Mouse (Mus musculus) kidney, postnatal 4 days (tissue): ENCODE results near the gene Stam2.
A peak's percentile ranks its signal among the peaks of the same experiment; 100 is the strongest.

Experiments
- DNase-seq, 2 experiments: peaks; one replicate each; pipeline ENCODE4 v3.0.0; 2021; ENCODE audit warnings: mixed read lengths in 2 of 2

Stam2 gene

DNA sequence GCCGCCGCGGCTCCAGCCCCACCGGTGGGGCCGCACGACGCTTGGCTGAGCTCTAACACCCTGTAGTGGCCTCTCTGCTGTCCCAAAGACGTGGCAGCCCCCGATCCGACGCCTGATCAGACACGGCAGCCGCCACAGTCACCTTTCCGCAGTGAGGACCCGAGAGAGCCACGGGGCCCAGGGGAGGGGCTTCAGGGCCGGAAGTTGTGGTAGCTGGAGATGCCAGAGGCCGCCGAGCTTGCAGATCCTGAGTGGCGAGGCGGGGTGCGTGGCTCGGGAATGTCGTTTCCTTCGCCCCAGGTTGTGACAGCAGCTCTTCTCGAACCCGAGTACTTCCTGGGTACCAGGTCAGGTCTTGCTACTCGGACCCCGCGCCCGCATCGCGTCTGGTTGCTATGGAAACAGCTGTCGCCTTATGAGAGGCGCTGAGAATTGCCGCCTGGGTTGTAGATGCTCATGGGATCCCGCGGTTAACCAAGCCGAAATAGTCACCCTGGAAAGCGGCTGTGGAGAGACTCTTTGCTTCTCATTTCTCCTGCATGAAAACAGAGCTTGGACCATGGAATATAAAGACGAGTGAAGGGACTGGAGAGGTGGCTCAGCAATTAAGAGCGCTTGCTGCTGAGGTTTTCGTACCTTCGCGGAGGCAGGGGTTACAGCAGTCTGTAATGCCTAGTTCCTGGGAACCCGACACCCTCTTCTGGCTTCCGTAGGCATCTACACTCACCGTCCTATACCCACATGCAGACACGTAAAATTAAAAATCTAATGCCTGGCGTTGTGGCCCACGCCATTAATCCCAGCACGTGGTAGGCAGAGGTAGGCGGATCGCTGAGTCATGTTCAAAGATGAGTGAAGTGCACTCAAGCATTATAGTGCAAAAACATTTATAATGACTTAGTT is at the start of gene Stam2:
TSS of gene Stam2 (minus strand) at position 26 of the 903 bp plus-strand sequence.
- peak; percentile 92 to 96 for DNase-seq

GRCm38 (mm10) chr2:52785106-52785721 is 43.1 kb upstream of the Stam2 start:
- DNase-seq = peak; percentile 15 to 28

DNA sequence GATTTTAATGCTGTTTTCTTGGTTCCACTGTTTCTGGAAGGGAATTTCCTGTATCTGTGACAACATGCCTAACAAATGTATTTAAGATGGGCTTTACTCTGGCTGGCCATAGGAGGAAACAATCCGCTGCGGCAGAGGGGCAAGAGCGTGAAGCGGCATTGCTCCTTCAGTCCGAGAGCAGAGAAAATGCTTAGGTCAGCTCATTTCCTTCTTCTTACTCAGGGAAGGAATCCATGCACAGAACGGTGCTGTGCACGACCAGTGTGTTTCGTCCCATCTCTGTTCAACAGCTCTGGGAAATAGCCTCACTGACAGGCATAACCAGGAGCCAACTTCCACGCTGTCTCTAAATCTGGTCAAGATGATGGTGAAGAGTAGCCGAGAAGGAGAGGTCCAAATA is 37.9 kb upstream of the Stam2 start:
- DNase-seq = no peak

GRCm38 (mm10) chr2:52779381-52779780 is 37.3 kb upstream of the Stam2 start:
- peak; percentile 55 to 69 for DNase-seq

DNA sequence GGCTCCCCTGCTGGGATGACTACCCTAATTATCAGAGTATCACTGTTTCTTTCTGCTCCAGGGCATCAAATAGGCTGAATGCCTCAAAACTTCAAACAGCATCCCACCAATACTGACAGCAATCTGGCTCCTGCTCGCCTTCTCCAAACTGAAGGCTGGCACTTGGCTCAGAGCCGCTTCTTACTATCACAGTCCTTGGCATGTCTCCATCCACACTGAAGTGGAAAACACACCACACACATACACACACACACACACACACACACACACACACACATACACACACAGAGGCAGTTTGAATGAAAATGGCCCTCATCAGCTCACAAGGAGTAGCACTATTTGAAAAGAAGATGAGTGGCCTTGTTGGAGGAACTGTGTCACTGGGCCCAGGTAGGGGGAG is 35.8 kb upstream of the Stam2 start:
- peak in 1 of 2 experiments; percentile 9 for DNase-seq

GRCm38 (mm10) chr2:52774373-52774772 is 32.3 kb upstream of the Stam2 start:
- DNase-seq = no peak

GRCm38 (mm10) chr2:52772774-52773393 is 30.8 kb upstream of the Stam2 start:
- DNase-seq = no peak

GRCm38 (mm10) chr2:52765130-52765529 is 23.0 kb upstream of the Stam2 start:
- DNase-seq = no peak

DNA sequence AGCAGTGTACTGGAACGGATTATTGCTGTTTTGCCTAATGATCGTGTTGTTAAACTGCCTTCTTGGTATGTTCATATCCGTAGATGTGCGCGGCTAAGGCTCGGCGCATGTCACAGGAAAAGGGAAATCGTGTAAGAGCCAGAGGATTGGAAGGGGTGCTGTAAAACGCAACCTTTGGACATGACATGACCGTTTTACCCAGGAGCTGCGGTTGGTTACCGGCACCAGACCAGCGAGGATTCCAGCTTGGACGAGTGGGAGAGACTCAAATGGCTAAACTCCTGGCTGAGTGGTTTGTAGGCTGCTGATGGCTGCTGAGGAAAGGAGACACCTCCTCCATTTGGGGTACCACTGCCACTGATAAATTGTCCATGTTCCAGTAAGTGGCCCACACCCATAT is 21.8 kb upstream of the Stam2 start:
- DNase-seq = peak in 1 of 2 experiments; percentile 13

GRCm38 (mm10) chr2:52763040-52763736 is 21.1 kb upstream of the Stam2 start:
- DNase-seq = peak; percentile 90 to 91

- DNase-seq = no peak
Observed at GRCm38 (mm10) chr2:52762529-52762928, 20.4 kb upstream of the Stam2 start.

DNA sequence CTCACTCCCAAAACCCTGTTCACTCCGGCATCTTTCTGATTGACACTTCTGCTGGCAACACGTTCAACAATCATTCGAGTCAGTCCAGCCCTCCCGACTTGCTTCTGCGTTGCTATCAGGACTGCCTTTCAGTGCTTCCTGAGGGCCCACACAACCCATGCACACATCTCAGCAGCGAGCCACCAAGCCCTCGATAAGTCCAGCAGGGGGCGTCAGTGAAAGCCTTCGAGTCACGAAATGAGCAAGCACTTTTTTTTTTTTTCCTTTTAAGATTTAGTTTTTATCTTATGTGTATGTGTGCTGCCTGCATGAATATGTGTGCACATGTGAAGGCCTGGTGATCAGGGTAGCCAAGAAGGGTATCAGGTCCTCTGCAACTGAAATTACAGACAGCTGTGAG is 16.5 kb upstream of the Stam2 start:
- DNase-seq = peak; percentile 79 to 84

- peak; percentile 45 to 47 for DNase-seq
Observed at GRCm38 (mm10) chr2:52756691-52757090, 14.6 kb upstream of the Stam2 start.

GRCm38 (mm10) chr2:52753573-52754317 is 11.7 kb upstream of the Stam2 start:
- no peak for DNase-seq

GRCm38 (mm10) chr2:52744099-52744498 is 2.0 kb upstream of the Stam2 start:
- no peak for DNase-seq

- DNase-seq = peak in 1 of 2 experiments; percentile 91
Observed at GRCm38 (mm10) chr2:52741681-52742255, 313 bp downstream of the Stam2 start.

GRCm38 (mm10) chr2:52740596-52740995 is 1.5 kb downstream of the Stam2 start:
- DNase-seq = no peak

DNA sequence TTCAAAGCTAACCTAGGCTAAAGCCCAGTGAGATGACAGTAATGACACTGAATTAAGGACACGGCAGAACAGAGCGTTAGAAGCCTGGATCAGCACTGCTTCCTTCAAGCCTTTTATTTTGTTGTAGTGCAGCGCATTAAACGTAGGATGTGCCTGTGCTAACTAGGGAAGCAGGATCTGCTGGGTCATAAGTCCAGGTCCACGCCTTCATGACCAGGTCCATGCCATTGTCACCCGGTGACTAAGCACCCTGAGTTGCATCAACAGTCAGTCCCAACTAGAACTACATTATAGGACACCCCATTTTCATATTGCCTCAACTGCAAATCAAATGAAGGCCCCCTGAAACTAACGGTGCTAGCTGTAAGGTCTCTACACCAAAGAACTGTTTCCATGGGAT is 7.6 kb downstream of the Stam2 start:
- DNase-seq = no peak

DNA sequence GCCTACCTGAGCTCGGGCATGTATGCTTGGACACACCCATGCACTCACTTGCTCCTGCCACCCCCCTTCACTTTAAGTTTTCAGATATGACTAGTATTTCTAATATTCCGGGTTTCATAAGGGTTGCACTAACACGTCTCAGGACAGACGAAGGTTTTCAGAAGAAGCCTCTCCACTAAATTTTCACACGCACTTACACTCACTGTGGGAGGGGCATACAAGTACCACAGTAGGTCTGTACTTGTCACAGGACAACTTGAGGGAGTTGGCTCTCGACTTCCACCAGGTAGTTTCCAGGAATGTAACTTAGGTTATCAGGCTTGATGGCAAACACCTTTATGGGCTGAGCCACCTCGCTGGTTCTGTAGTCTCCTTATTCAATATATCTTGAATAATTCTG is 8.4 kb downstream of the Stam2 start:
- DNase-seq = no peak

DNA sequence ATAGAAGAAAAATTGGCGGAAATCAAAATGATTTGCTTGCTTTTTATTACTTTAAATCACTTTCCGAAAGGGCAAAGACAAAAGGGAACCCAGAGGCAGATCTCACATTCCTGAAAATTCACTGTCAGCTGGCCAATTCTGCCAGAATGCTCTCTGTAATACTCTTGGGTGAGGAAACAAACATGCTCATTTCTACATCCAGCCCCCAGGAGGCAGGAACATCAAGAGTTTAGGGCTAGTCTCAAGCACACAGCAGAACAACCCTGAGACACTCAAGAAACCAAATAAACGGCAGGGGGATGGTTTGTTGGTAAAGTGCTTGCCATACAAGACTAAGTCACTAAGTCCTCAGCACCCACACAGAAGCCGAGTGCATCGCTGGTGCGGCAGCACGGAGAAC is 9.5 kb downstream of the Stam2 start:
- no peak for DNase-seq

- DNase-seq = no peak
Observed at GRCm38 (mm10) chr2:52732001-52732400, 10.1 kb downstream of the Stam2 start.

DNA sequence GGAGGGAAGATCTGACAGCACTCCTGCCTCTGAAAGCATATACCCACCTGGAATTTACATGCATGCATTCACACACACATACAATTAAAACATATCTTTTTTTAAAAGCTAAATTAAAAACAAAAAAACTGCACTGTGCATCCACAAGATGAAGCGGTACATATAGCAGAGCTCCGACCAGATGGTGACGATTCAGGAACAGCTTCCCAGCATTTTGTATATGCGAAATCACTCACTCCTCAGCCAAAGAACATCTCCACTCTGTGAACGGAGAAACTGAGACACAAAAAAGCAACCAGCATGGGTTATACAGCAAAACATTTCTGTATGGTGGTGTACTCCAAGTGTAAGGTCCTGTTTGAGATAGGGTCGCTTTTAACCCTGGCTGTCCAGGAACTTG is 11.2 kb downstream of the Stam2 start:
- DNase-seq = no peak
